In genomic region chr13:104179176-104179888, GRCm38 (mm10) we compare ENCODE assay signal across 8 mouse cellular contexts. TPM values are rescaled to one million over a fixed set of nuclear protein-coding genes. Genes with fewer than 3 reads are reported as not detected.
A peak's percentile ranks its signal among the peaks of the same experiment; 100 is the strongest.
DNase-seq lines count a peak whose midpoint lies in the region; ATAC-seq and TF ChIP-seq lines count a peak whose summit lies in the region.

No protein-coding gene starts in this region.

- peak; percentile 58 for ATAC-seq in erythroblast, adult 5-6 weeks (replicated peaks; ENCODE audit: low FRiP score, poor library complexity, severe bottlenecking)
- no peak for ATAC-seq in limb, embryonic 14.5 days (ENCODE audit: low FRiP score, low read depth)
- no peak for ATAC-seq in stomach, postnatal 0 days (ENCODE audit: low FRiP score, low TSS enrichment)

- no peaks in the 10 kb centered on the region for H3K9me3 ChIP-seq in limb, embryonic 14.5 days (ENCODE audit: control insufficient read depth, low read length)
- no peaks in the 10 kb centered on the region for H3K9me3 ChIP-seq in stomach, postnatal 0 days (ENCODE audit: control insufficient read depth, low read length)

- H3K27ac ChIP-seq in spleen, adult 2 months (ENCODE audit: insufficient read depth, low read length) = peak overlapping the region; percentile 81
- peak overlapping the region; percentile 78 for H3K27ac ChIP-seq in limb, embryonic 14.5 days (replicated peaks; ENCODE audit: low read depth, low read length)
- H3K27ac ChIP-seq in stomach, postnatal 0 days (replicated peaks) = peak overlapping the region; percentile 89

- peaks cover 1% of the 10 kb centered on the region; the same call in 1 of the 2 replicates for H3K36me3 ChIP-seq in spleen, adult 2 months (ENCODE audit: control insufficient read depth, insufficient read depth, low read length)
- H3K36me3 ChIP-seq in limb, embryonic 14.5 days (ENCODE audit: control insufficient read depth, insufficient read depth, low read length) = peaks cover 24% of the 10 kb centered on the region
- H3K36me3 ChIP-seq in stomach, postnatal 0 days (ENCODE audit: control insufficient read depth, insufficient read depth, low read length) = no peaks in the 10 kb centered on the region; the same call in 1 of the 2 replicates

- no peak for TF ChIP-seq POLR2A in spleen, adult 2 months (IDR thresholded peaks at IDR 0.05; ENCODE audit: low read depth, low read length)
- no peak for TF ChIP-seq POLR2A in limb, embryonic 14.5 days (IDR thresholded peaks at IDR 0.05; ENCODE audit: borderline replicate concordance, extremely low read depth, insufficient read depth, insufficient read length)

- DNase-seq in spleen, adult 2 months (ENCODE audit: low read depth in 1 of 2, low spot score in 2 of 2) = no peak
- DNase-seq in spleen, postnatal 4 days (ENCODE audit: low spot score in 2 of 2) = no peak
- DNase-seq in limb, embryonic 14.5 days (ENCODE audit: low spot score) = no peak
- DNase-seq in stomach, postnatal 0 days (ENCODE audit: low spot score) = no peak
- DNase-seq in thymus, postnatal 36 days = no peak
- no peak for DNase-seq in embryo, embryonic 10.5 days (ENCODE audit: low spot score)
- DNase-seq in lung, postnatal 10 days = no peak

- 20% methylated on average over 13 of the region's 13 CpGs for WGBS in spleen, adult 2 months
- 15% methylated on average over 13 of the region's 13 CpGs for WGBS in limb, embryonic 14.5 days
- WGBS in stomach, postnatal 0 days = 12% methylated on average over 13 of the region's 13 CpGs

- H3K4me1 ChIP-seq in spleen, adult 2 months (ENCODE audit: control insufficient read depth, insufficient read depth, insufficient read length) = peaks cover 5% of the 10 kb centered on the region
- peaks cover 7% of the 10 kb centered on the region for H3K4me1 ChIP-seq in limb, embryonic 14.5 days (ENCODE audit: control insufficient read depth, insufficient read depth, low read length)
- peaks cover 2% of the 10 kb centered on the region; the same call in 1 of the 2 replicates for H3K4me1 ChIP-seq in stomach, postnatal 0 days (replicated peaks; ENCODE audit: control insufficient read depth, insufficient read depth)

- peak overlapping the region; percentile 99 for H3K4me3 ChIP-seq in spleen, adult 2 months (ENCODE audit: extremely low read depth, insufficient read depth, insufficient read length)
- peak overlapping the region; percentile 88 for H3K4me3 ChIP-seq in limb, embryonic 14.5 days (replicated peaks; ENCODE audit: low read length)
- peak overlapping the region; percentile 92 for H3K4me3 ChIP-seq in stomach, postnatal 0 days (ENCODE audit: low read depth, low read length)

- TF ChIP-seq CTCF in spleen, adult 2 months (IDR thresholded peaks at IDR 0.05; ENCODE audit: extremely low read depth, insufficient read depth, insufficient read length, insufficient replicate concordance) = no peak
- no peak for TF ChIP-seq CTCF in stomach, postnatal 0 days (IDR thresholded peaks at IDR 0.05; ENCODE audit: low read depth)

- no peak for TF ChIP-seq EP300 in stomach, postnatal 0 days (optimal IDR thresholded peaks at IDR 0.05)

- peak overlapping the region; percentile 84 for H3K9ac ChIP-seq in limb, embryonic 14.5 days (ENCODE audit: low read depth, low read length, severe bottlenecking)
- peak overlapping the region; percentile 85 for H3K9ac ChIP-seq in stomach, postnatal 0 days (ENCODE audit: low read length)

- no peaks in the 10 kb centered on the region for H3K27me3 ChIP-seq in spleen, adult 2 months (ENCODE audit: control insufficient read depth, insufficient read depth, low read length)
- H3K27me3 ChIP-seq in limb, embryonic 14.5 days (ENCODE audit: control insufficient read depth, insufficient read depth, low read length) = no peaks in the 10 kb centered on the region
- H3K27me3 ChIP-seq in stomach, postnatal 0 days (ENCODE audit: control insufficient read depth, insufficient read depth, low read length) = no peaks in the 10 kb centered on the region

- peak overlapping the region; percentile 60 for H3K4me2 ChIP-seq in limb, embryonic 14.5 days (replicated peaks; ENCODE audit: low read depth, low read length, severe bottlenecking)
- peak overlapping the region; percentile 62 for H3K4me2 ChIP-seq in stomach, postnatal 0 days (replicated peaks; ENCODE audit: low read depth)

RNA-seq across cellular contexts. Expression of gene Trim23, which starts 0.7 kb away (rescaled TPM):
- polyA plus RNA-seq in spleen, adult 2 months (2012; rRNA removed) = 1.2 and 1.5 TPM in 2 replicates
- total RNA-seq in erythroblast, adult 5-6 weeks (2015; ENCODE audit: low replicate concordance) = 24.6 and 31.1 TPM in 2 replicates
- 59.1 and 82.8 TPM in 2 replicates for total RNA-seq in erythroblast, adult 5-6 weeks (2017; ENCODE audit: low replicate concordance)
- polyA plus RNA-seq in limb, embryonic 14.5 days (2012; rRNA removed) = 13.0 and 14.9 TPM in 2 replicates
- 18.0 and 21.3 TPM in 2 replicates for polyA plus RNA-seq in limb, embryonic 14.5 days (2014; fragmentation: Nextera tagmentation; extraction: Ambion mirVana)
- polyA plus RNA-seq in stomach, postnatal 0 days (2015; fragmentation: Nextera tagmentation; extraction: Ambion mirVana) = 8.2 and 8.4 TPM in 2 replicates

RNA-seq across cellular contexts. Expression of gene Trappc13, which starts 1.1 kb away (rescaled TPM):
- 2.8 and 3.0 TPM in 2 replicates for polyA plus RNA-seq in spleen, adult 2 months (2012; rRNA removed)
- total RNA-seq in erythroblast, adult 5-6 weeks (2015; ENCODE audit: low replicate concordance) = 14.0 and 14.4 TPM in 2 replicates
- 11.8 and 19.0 TPM in 2 replicates for total RNA-seq in erythroblast, adult 5-6 weeks (2017; ENCODE audit: low replicate concordance)
- polyA plus RNA-seq in limb, embryonic 14.5 days (2012; rRNA removed) = 18.6 and 23.4 TPM in 2 replicates
- 43.9 and 49.7 TPM in 2 replicates for polyA plus RNA-seq in limb, embryonic 14.5 days (2014; fragmentation: Nextera tagmentation; extraction: Ambion mirVana)
- polyA plus RNA-seq in stomach, postnatal 0 days (2015; fragmentation: Nextera tagmentation; extraction: Ambion mirVana) = 33.8 and 36.6 TPM in 2 replicates

RNA-seq across cellular contexts. Expression of gene Cenpk, which starts 49.1 kb away (rescaled TPM):
- polyA plus RNA-seq in spleen, adult 2 months (2012; rRNA removed) = 0.13 and 0.21 TPM in 2 replicates
- 24.2 and 35.9 TPM in 2 replicates for total RNA-seq in erythroblast, adult 5-6 weeks (2015; ENCODE audit: low replicate concordance)
- total RNA-seq in erythroblast, adult 5-6 weeks (2017; ENCODE audit: low replicate concordance) = 60.7 and 72.5 TPM in 2 replicates
- 12.8 and 23.4 TPM in 2 replicates for polyA plus RNA-seq in limb, embryonic 14.5 days (2012; rRNA removed)
- 53.9 and 56.5 TPM in 2 replicates for polyA plus RNA-seq in limb, embryonic 14.5 days (2014; fragmentation: Nextera tagmentation; extraction: Ambion mirVana)
- 23.1 and 27.5 TPM in 2 replicates for polyA plus RNA-seq in stomach, postnatal 0 days (2015; fragmentation: Nextera tagmentation; extraction: Ambion mirVana)

RNA-seq across cellular contexts. Expression of gene Ppwd1, which starts 49.3 kb away (rescaled TPM):
- 0.67 and 1.1 TPM in 2 replicates for polyA plus RNA-seq in spleen, adult 2 months (2012; rRNA removed)
- total RNA-seq in erythroblast, adult 5-6 weeks (2015; ENCODE audit: low replicate concordance) = 28.6 and 47.9 TPM in 2 replicates
- 31.4 and 53.5 TPM in 2 replicates for total RNA-seq in erythroblast, adult 5-6 weeks (2017; ENCODE audit: low replicate concordance)
- 10.8 and 15.5 TPM in 2 replicates for polyA plus RNA-seq in limb, embryonic 14.5 days (2012; rRNA removed)
- polyA plus RNA-seq in limb, embryonic 14.5 days (2014; fragmentation: Nextera tagmentation; extraction: Ambion mirVana) = 13.3 and 14.3 TPM in 2 replicates
- 6.1 TPM in 2 replicates for polyA plus RNA-seq in stomach, postnatal 0 days (2015; fragmentation: Nextera tagmentation; extraction: Ambion mirVana)

Comparison
In these comparisons a context has a peak if more than half of its experiments do, and no peak if none do; other contexts are left out.
1. RNA of gene Cenpk, which starts 49.1 kb away (polyA plus RNA-seq): 12.8 to 56.5 TPM in limb, embryonic 14.5 days and 23.1 to 27.5 TPM in stomach, postnatal 0 days; 0.13 to 0.21 TPM in spleen, adult 2 months; every median in the first group is over 10 times any median in the second.
2. Peak in every context shown above with its lines, with median percentiles within 50 percentile points of each other: H3K27ac ChIP-seq and H3K4me3 ChIP-seq.